Mouse (Mus musculus): ENCODE results near the gene Aco2. TPM values are rescaled to one million over a fixed set of nuclear protein-coding genes. Genes with fewer than 3 reads are reported as not detected.

The Aco2 gene
- polyA plus RNA-seq, 1 experiment from 2014 or later, result 146 TPM

- Histone ChIP-seq H3K4me3 (peak overlapping the region; percentile 87), H3K4me1 (peaks cover 9% of the 10 kb centered on the region; the same call in 1 of the 2 replicates), H3K27me3 (no peaks in the 10 kb centered on the region), H3K27ac (peak overlapping the region; percentile 94), H3K9ac (peak overlapping the region; percentile 86), H3K36me3 (peaks cover 8% of the 10 kb centered on the region), H3K9me3 (no peaks in the 10 kb centered on the region), H3K4me2 (replicated peaks) (peak overlapping the region; percentile 97)
- WGBS, result under 1% methylated on average over 23 of the region's 23 CpGs
- peak; percentile 11; the same call in 1 of the 2 replicates for ATAC-seq (ENCODE audit: insufficient number of reproducible peaks, insufficient read depth, low FRiP score, low TSS enrichment)
Measured at GRCm38 (mm10) chr15:81858138-81858516, 14.0 kb upstream of the Aco2 start.

GRCm38 (mm10) chr15:81858517-81859329 lies 13.4 kb upstream of the Aco2 start, which contains the start of gene Tob2:
Tob2 (minus strand) TSS chr15:81858796.
- Histone ChIP-seq H3K36me3 (peaks cover 6% of the 10 kb centered on the region; the same call in 1 of the 2 replicates), H3K27me3 (no peaks in the 10 kb centered on the region), H3K4me2 (replicated peaks) (peak within 1 kb of the TSS; percentile 97), H3K27ac (peak within 1 kb of the TSS; percentile 94), H3K9me3 (no peaks in the 10 kb centered on the region), H3K9ac (peak within 1 kb of the TSS; percentile 86), H3K4me1 (peaks cover 9% of the 10 kb centered on the region; the same call in 1 of the 2 replicates), H3K4me3 (peak within 1 kb of the TSS; percentile 87)
- 0 out of 2 replicates have a peak, but pooled peaks have one; percentile 3 for ATAC-seq (ENCODE audit: insufficient number of reproducible peaks, insufficient read depth, low FRiP score, low TSS enrichment)
- under 1% methylated on average over 44 of the region's 44 CpGs for WGBS

- WGBS, result under 1% methylated on average over 39 of the region's 39 CpGs
- Histone ChIP-seq H3K9ac (peak overlapping the region; percentile 86), H3K4me2 (replicated peaks) (peak overlapping the region; percentile 97), H3K9me3 (no peaks in the 10 kb centered on the region), H3K4me3 (peak overlapping the region; percentile 87), H3K27me3 (no peaks in the 10 kb centered on the region), H3K36me3 (peaks cover 5% of the 10 kb centered on the region; the same call in 1 of the 2 replicates), H3K4me1 (peaks cover 9% of the 10 kb centered on the region; the same call in 1 of the 2 replicates), H3K27ac (peak overlapping the region; percentile 94)
- ATAC-seq (ENCODE audit: insufficient number of reproducible peaks, insufficient read depth, low FRiP score, low TSS enrichment), result peak; percentile 70
Measured at GRCm38 (mm10) chr15:81859330-81860255, 12.5 kb upstream of the Aco2 start.

GRCm38 (mm10) chr15:81860471-81861135 lies 11.5 kb upstream of the Aco2 start:
- Histone ChIP-seq H3K9ac (no peak overlapping the region), H3K4me1 (peaks cover 5% of the 10 kb centered on the region; the same call in 1 of the 2 replicates), H3K4me2 (replicated peaks) (peak overlapping the region; percentile 97; the same call in 1 of the 2 replicates), H3K4me3 (no peak overlapping the region), H3K27ac (peak overlapping the region; percentile 46; the same call in 1 of the 2 replicates), H3K36me3 (peaks cover 10% of the 10 kb centered on the region), H3K27me3 (no peaks in the 10 kb centered on the region), H3K9me3 (no peaks in the 10 kb centered on the region)
- no peak for ATAC-seq (ENCODE audit: insufficient number of reproducible peaks, insufficient read depth, low FRiP score, low TSS enrichment)
- 46% methylated on average over 8 of the region's 8 CpGs for WGBS

- H3K27ac ChIP-seq, result no peak overlapping the region
- no peak overlapping the region for H3K4me2 ChIP-seq (replicated peaks)
- no peaks in the 10 kb centered on the region for H3K27me3 ChIP-seq
- H3K9me3 ChIP-seq, result no peaks in the 10 kb centered on the region
- no peak overlapping the region for H3K4me3 ChIP-seq
- H3K4me1 ChIP-seq, result no peaks in the 10 kb centered on the region
- no peak overlapping the region for H3K9ac ChIP-seq
- H3K36me3 ChIP-seq, result peaks cover 46% of the 10 kb centered on the region
- no peak for ATAC-seq (ENCODE audit: insufficient number of reproducible peaks, insufficient read depth, low FRiP score, low TSS enrichment)
- WGBS, result 92% methylated on average over 7 of the region's 7 CpGs
Measured at GRCm38 (mm10) chr15:81864238-81864637, 7.9 kb upstream of the Aco2 start.

GRCm38 (mm10) chr15:81869985-81870384 lies 2.1 kb upstream of the Aco2 start:
- Histone ChIP-seq H3K27me3 (no peaks in the 10 kb centered on the region), H3K9me3 (no peaks in the 10 kb centered on the region), H3K4me3 (no peak overlapping the region), H3K9ac (no peak overlapping the region), H3K27ac (no peak overlapping the region), H3K4me2 (replicated peaks) (no peak overlapping the region), H3K4me1 (peaks cover 10% of the 10 kb centered on the region), H3K36me3 (peaks cover 56% of the 10 kb centered on the region)
- 98% methylated on average over 5 of the region's 5 CpGs for WGBS
- ATAC-seq (ENCODE audit: insufficient number of reproducible peaks, insufficient read depth, low FRiP score, low TSS enrichment), result no peak

- H3K4me2 ChIP-seq (replicated peaks), result peak within 1 kb of the TSS; percentile 92
- peak; percentile 32; the same call in 1 of the 2 replicates for ATAC-seq (ENCODE audit: insufficient number of reproducible peaks, insufficient read depth, low FRiP score, low TSS enrichment)
- WGBS, result under 1% methylated on average over 30 of the region's 30 CpGs
- no peaks in the 10 kb centered on the region for H3K27me3 ChIP-seq
- peaks cover 10% of the 10 kb centered on the region for H3K4me1 ChIP-seq
- H3K9me3 ChIP-seq, result no peaks in the 10 kb centered on the region
- H3K36me3 ChIP-seq, result peaks cover 39% of the 10 kb centered on the region
- peak within 1 kb of the TSS; percentile 81 for H3K9ac ChIP-seq
- H3K27ac ChIP-seq, result peak within 1 kb of the TSS; percentile 96
- H3K4me3 ChIP-seq, result peak within 1 kb of the TSS; percentile 99
Measured at GRCm38 (mm10) chr15:81871604-81872261, 376 bp upstream of the Aco2 start, which contains the start of gene Phf5a. Phf5a (minus strand) TSS chr15:81871911.

- H3K27me3 ChIP-seq, result no peaks in the 10 kb centered on the region
- H3K27ac ChIP-seq, result no peak overlapping the region
- H3K9me3 ChIP-seq, result no peaks in the 10 kb centered on the region
- no peak overlapping the region for H3K4me2 ChIP-seq (replicated peaks)
- no peaks in the 10 kb centered on the region for H3K4me1 ChIP-seq
- no peak overlapping the region for H3K4me3 ChIP-seq
- H3K36me3 ChIP-seq, result no peaks in the 10 kb centered on the region
- ATAC-seq (ENCODE audit: insufficient number of reproducible peaks, insufficient read depth, low FRiP score, low TSS enrichment), result no peak
- no peak overlapping the region for H3K9ac ChIP-seq
- WGBS, result 72% methylated on average over 5 of the region's 5 CpGs
Measured at GRCm38 (mm10) chr15:81879531-81880401, 7.7 kb downstream of the Aco2 start.

GRCm38 (mm10) chr15:81882348-81882747 lies 10.2 kb downstream of the Aco2 start:
- no peak for ATAC-seq (ENCODE audit: insufficient number of reproducible peaks, insufficient read depth, low FRiP score, low TSS enrichment)
- Histone ChIP-seq H3K9me3 (no peaks in the 10 kb centered on the region), H3K36me3 (peaks cover 4% of the 10 kb centered on the region; the same call in 1 of the 2 replicates), H3K27me3 (no peaks in the 10 kb centered on the region), H3K4me2 (replicated peaks) (no peak overlapping the region), H3K4me3 (no peak overlapping the region), H3K9ac (no peak overlapping the region), H3K4me1 (no peaks in the 10 kb centered on the region), H3K27ac (no peak overlapping the region)
- WGBS, result 91% methylated on average over 3 of the region's 3 CpGs

- H3K36me3 ChIP-seq, result peaks cover 19% of the 10 kb centered on the region
- no peaks in the 10 kb centered on the region for H3K27me3 ChIP-seq
- no peak overlapping the region for H3K4me3 ChIP-seq
- no peak overlapping the region for H3K4me2 ChIP-seq (replicated peaks)
- H3K4me1 ChIP-seq, result no peaks in the 10 kb centered on the region
- H3K27ac ChIP-seq, result no peak overlapping the region
- no peaks in the 10 kb centered on the region for H3K9me3 ChIP-seq
- ATAC-seq (ENCODE audit: insufficient number of reproducible peaks, insufficient read depth, low FRiP score, low TSS enrichment), result no peak
- WGBS, result 81% methylated on average over 3 of the region's 3 CpGs
- no peak overlapping the region for H3K9ac ChIP-seq
Measured at GRCm38 (mm10) chr15:81885418-81885934, 13.4 kb downstream of the Aco2 start.
